Mouse (Mus musculus): ENCODE measurements around the gene Ifit1bl1. TPM values are rescaled to one million over a fixed set of nuclear protein-coding genes. Genes with fewer than 3 reads are reported as not detected.
"Not testable (repeated sequence)": the region's sequence is repeated elsewhere in the genome, so short reads cannot be mapped to it uniquely, and the experiment has no call there.

Ifit1bl1 gene
- total RNA-seq (2021), result 1 to 10 TPM; 1.1 to 1.2 TPM

GRCm38 (mm10) chr19:34601888-34602287, at the start of gene Ifit1bl1:
Gene Ifit1bl1, minus strand, starts transcription at chr19:34601956.
- intact Hi-C loops (cut with DNase I); DNase-seq: not testable (repeated sequence)

GRCm38 (mm10) chr19:34650997-34651396, 49.2 kb upstream of the Ifit1bl1 start:
- intact Hi-C loops (cut with DNase I), result loop anchor here (5.0 kb wide), 1 partner anchor 304 kb away; no protein-coding TSS in a partner anchor
- no peak for DNase-seq

- no peak for DNase-seq
- intact Hi-C loops (cut with DNase I), result loop anchor here (5.0 kb wide), 1 partner anchor 303 kb away; no protein-coding TSS in a partner anchor
Measured at GRCm38 (mm10) chr19:34650276-34650675, 48.5 kb upstream of the Ifit1bl1 start.

- intact Hi-C loops (cut with DNase I); DNase-seq: not testable (repeated sequence)
Measured at GRCm38 (mm10) chr19:34647630-34648029, 45.9 kb upstream of the Ifit1bl1 start.

- intact Hi-C loops (cut with DNase I), result loop anchor here (5.0 kb wide), 1 partner anchor 310 kb away; no protein-coding TSS in a partner anchor
- DNase-seq, result no peak
Measured at GRCm38 (mm10) chr19:34642616-34643015, 40.9 kb upstream of the Ifit1bl1 start.

- no peak for DNase-seq
- intact Hi-C loops (cut with DNase I), result loop anchor here (5.0 kb wide), 1 partner anchor 308 kb away; no protein-coding TSS in a partner anchor
Measured at GRCm38 (mm10) chr19:34640623-34641022, 38.9 kb upstream of the Ifit1bl1 start, which contains the start of the genes Ifit1bl2 and Ifit1. Gene Ifit1bl2, minus strand, starts transcription at chr19:34640743. Gene Ifit1, plus strand, starts transcription at chr19:34640871.

GRCm38 (mm10) chr19:34636933-34637557, 35.3 kb upstream of the Ifit1bl1 start:
- DNase-seq, result peak; percentile 27
- intact Hi-C loops (cut with DNase I), result loop anchor here (10.0 kb wide), 1 partner anchor 92 kb away; no protein-coding TSS in a partner anchor

GRCm38 (mm10) chr19:34633484-34633883, 31.7 kb upstream of the Ifit1bl1 start:
- intact Hi-C loops (cut with DNase I), result loop anchor here (10.0 kb wide), 1 partner anchor 89 kb away; no protein-coding TSS in a partner anchor
- DNase-seq, result no peak

- intact Hi-C loops (cut with DNase I), result loop anchor here (10.0 kb wide), 1 partner anchor 87 kb away; no protein-coding TSS in a partner anchor
- DNase-seq, result no peak
Measured at GRCm38 (mm10) chr19:34631487-34631886, 29.7 kb upstream of the Ifit1bl1 start.

- DNase-seq, result no peak
- intact Hi-C loops (cut with DNase I), result no loop called here
Measured at GRCm38 (mm10) chr19:34627496-34627895, 25.7 kb upstream of the Ifit1bl1 start.

- DNase-seq, result no peak
- intact Hi-C loops (cut with DNase I), result no loop called here
Measured at GRCm38 (mm10) chr19:34624663-34625062, 22.9 kb upstream of the Ifit1bl1 start.

- DNase-seq, result no peak
- intact Hi-C loops (cut with DNase I), result no loop called here
Measured at GRCm38 (mm10) chr19:34623781-34624180, 22.0 kb upstream of the Ifit1bl1 start.

- intact Hi-C loops (cut with DNase I), result no loop called here
- no peak for DNase-seq
Measured at GRCm38 (mm10) chr19:34620871-34621270, 19.1 kb upstream of the Ifit1bl1 start.

- DNase-seq; intact Hi-C loops (cut with DNase I): not testable (repeated sequence)
Measured at GRCm38 (mm10) chr19:34612243-34613001, 10.7 kb upstream of the Ifit1bl1 start.

- DNase-seq; intact Hi-C loops (cut with DNase I): not testable (repeated sequence)
Measured at GRCm38 (mm10) chr19:34610118-34610517, 8.4 kb upstream of the Ifit1bl1 start.

GRCm38 (mm10) chr19:34607237-34608051, 5.7 kb upstream of the Ifit1bl1 start, which contains the start of gene Ifit3b:
Gene Ifit3b, plus strand, starts transcription at chr19:34607970.
- intact Hi-C loops (cut with DNase I); DNase-seq: not testable (repeated sequence)

GRCm38 (mm10) chr19:34605472-34605871, 3.7 kb upstream of the Ifit1bl1 start:
- no peak for DNase-seq
- intact Hi-C loops (cut with DNase I), result no loop called here

GRCm38 (mm10) chr19:34599250-34599649, 2.5 kb downstream of the Ifit1bl1 start:
- DNase-seq; intact Hi-C loops (cut with DNase I): not testable (repeated sequence)

GRCm38 (mm10) chr19:34598341-34598740, 3.4 kb downstream of the Ifit1bl1 start:
- intact Hi-C loops (cut with DNase I), result no loop called here
- DNase-seq, result peak; percentile 37

GRCm38 (mm10) chr19:34596811-34597210, 4.9 kb downstream of the Ifit1bl1 start:
- DNase-seq, result no peak
- intact Hi-C loops (cut with DNase I), result no loop called here
